Mouse (Mus musculus) MEL-GATA-1-ER (cell line): ENCODE results near the gene Kcnmb4.
A peak's percentile ranks its signal among the peaks of the same experiment; 100 is the strongest.

Experiments
- DNase-seq: peaks from one replicate; pipeline ENCODE4 v3.0.0-alpha.2; 2012; ENCODE audit warnings: low read depth; ENCODE audit errors: extremely low read depth

Gene Kcnmb4

GRCm38 (mm10) chr10:116452771-116453170 is 20.9 kb downstream of the Kcnmb4 start:
- DNase-seq, result no peak

GRCm38 (mm10) chr10:116450621-116451020 is 23.1 kb downstream of the Kcnmb4 start:
- no peak for DNase-seq

DNA sequence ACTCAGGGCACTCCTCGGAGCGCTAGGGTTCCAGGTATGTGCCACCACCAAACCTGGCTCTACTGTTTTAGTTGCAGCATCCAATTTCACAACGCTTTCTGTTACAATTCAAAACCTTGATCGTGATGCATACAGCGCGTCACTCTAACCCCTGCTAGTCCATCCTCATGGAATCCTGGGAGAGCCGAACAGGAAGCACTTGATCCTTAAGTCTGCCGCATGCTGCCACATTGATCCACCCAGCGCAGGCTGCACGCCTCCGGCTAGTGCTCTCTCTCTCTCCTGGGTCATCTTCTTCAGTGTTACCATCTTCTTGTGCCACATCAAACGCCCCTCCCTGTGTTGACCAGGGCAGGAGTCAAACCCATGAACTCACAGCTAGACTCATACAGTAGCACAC is 25.5 kb downstream of the Kcnmb4 start:
- DNase-seq, result no peak

DNA sequence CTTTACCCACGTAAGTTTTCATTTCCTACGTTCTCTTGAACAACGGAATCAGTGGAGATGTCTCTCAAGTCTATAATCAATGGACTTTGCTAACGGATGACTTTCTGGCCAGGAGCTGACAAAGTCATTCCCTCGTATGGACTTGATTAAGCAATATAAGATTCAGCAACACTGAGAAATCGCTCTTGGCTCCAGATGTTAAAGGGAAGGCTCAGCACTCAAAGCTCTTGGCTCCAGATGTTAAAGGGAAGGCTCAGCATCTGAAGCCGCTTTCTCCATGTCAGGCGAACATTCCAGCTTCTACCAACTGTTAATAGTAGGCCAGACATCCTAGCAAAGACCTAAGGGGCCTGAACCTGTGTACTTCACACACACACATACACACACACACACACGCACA is 26.5 kb downstream of the Kcnmb4 start:
- no peak for DNase-seq

GRCm38 (mm10) chr10:116446040-116446439 is 27.6 kb downstream of the Kcnmb4 start:
- DNase-seq, result no peak

GRCm38 (mm10) chr10:116444826-116445225 is 28.9 kb downstream of the Kcnmb4 start:
- DNase-seq, result no peak

DNA sequence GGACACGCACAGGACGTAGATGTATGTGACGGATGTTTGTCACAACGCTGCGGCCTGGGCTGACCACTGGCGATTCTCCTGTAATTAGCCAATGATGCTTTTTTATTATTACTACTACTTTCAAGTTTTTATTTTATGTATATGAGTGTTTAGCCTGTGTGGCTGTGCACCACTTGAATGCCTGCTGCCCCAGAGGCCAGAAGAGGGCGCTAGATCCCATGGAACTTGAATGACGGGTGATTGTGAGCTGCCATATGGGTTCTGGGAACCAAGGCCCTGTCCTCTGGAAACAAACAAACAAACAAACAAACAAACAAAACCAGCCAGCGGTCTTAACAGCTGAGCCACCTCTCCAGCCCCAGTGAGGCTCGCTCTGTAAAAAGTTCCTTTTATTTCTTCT is 29.3 kb downstream of the Kcnmb4 start:
- DNase-seq, result no peak

DNA sequence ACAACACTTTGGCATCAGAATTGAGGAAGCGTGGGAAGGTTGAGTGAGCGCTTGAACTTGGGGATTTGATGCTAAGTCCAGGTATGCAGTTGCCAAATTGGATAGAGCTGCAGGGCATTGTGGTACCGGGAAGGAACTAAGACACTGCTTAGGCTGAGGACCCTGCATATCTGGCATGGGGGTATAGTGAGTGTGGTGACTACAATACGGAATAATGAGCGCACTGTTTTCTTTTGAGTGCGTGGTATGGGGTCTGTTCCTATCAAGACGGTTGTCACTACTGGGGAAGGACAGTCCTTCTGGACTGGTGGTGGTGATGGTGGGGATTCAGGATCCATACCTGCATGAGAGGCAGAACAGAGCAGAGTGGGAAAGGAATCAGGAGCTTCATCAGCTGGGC is 32.7 kb downstream of the Kcnmb4 start:
- no peak for DNase-seq

DNA sequence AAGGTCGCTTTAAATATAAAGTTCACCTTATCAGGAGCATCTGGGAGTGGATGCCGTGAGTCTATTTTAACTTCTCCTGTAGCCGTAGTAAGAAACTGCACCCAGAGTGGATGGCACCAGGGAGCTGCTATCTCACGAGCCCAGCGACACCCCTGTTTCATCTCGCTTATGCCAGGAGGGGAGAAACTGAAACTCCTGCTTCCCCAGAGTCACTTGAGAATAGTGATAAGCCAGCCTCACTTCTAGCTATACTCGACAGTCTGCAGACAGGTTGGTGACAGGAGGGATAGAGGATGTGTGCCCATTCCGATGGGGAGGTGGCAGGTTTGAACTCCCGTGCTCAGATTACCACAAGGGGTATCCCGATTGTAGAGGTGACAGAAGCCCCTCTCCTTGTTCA is 33.6 kb downstream of the Kcnmb4 start:
- peak; percentile 7 for DNase-seq

- no peak for DNase-seq
Observed at GRCm38 (mm10) chr10:116435455-116435854, 38.2 kb downstream of the Kcnmb4 start.

- no peak for DNase-seq
Observed at GRCm38 (mm10) chr10:116432421-116432820, 41.3 kb downstream of the Kcnmb4 start.

GRCm38 (mm10) chr10:116428026-116428780 is 45.5 kb downstream of the Kcnmb4 start:
- no peak for DNase-seq

DNA sequence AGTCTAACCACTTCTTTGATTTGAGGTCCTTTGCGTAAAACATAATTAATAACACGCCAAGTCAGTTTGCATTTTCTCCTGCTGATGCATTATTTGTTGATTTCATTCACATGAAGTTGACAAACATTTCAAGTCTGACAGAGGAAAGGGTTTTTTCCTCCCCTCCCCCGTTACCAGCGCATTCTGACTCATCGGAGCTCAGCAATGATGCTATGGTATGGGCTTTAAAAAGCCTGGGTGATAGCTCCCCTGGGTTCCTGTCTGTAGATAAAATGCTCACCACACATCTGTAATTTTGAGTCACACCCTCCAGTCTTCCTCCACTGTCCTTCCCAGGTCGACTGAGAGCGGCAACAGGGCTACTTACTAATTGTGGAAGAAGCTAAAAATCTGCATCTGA is 47.5 kb downstream of the Kcnmb4 start:
- no peak for DNase-seq

- no peak for DNase-seq
Observed at GRCm38 (mm10) chr10:116424921-116425320, 48.8 kb downstream of the Kcnmb4 start.

GRCm38 (mm10) chr10:116422551-116422950 is 51.1 kb downstream of the Kcnmb4 start:
- DNase-seq, result no peak

- DNase-seq, result no peak
Observed at GRCm38 (mm10) chr10:116420976-116421375, 52.7 kb downstream of the Kcnmb4 start.

DNA sequence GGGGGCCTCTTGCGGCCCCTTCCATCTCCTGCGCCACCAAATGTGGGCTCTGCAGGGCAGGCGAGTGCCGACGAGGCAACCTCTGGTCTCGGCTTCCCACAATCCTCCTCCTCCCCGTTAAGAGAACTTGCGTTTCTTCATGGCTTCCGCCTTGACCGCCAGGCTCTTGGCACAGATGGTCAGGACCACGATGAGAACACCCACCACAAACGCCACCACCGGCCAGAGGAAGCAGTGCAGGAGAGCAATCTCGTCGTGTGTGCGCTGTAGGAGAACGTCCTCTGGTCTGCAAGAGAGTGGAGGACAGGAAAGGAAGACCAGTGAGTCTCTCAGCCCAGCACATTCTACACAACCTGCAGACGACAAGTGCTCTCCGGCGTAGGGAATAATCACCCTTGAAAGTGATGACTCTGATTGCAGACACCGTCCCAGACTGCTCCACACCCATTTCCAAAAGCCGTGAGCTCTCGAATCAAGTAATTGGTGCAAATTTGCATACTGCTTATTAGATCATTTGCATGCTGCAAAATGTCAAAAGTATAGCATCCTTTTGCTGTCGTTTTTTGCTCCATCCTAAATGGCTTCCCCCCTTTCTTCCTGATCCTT is 55.5 kb downstream of the Kcnmb4 start:
- DNase-seq, result no peak

DNA sequence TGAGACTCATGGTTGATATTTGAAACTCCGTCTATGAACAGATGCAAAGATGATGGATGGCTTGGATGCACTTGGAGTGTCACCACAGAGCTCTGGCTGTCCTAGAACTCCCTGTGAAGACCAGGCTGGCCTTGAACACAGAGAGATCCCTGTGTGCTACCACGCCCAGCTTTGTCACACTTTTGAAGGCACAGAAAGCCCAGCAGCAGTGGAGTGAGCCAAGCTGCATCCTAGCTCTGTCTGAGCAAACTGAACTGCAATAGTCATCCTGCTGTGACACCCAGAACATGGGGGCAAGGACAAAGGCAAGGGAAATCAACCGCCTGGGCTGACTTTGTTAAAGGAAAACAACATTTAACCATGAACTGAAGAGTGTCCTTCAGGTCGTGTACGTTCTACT is 57.0 kb downstream of the Kcnmb4 start:
- DNase-seq, result no peak

GRCm38 (mm10) chr10:116416142-116416541 is 57.5 kb downstream of the Kcnmb4 start:
- no peak for DNase-seq

DNA sequence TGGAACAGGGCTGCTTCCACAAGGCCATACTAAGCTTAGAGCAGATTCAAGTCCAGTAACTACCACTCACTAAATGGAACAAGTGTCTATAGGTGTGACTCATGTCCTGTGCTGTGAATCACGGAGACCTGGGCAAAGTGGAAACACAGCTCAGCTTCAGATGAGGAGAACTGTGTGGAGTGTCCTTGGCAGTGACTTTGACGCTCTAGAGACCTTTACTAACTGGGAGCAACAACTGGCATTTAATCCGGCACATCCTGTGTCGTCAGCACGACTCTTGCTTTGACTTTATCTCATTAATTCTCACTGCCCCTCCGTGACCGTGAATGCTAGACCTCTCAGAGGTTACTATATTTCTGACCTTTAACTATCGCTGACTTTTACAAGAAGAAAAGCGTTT is 62.9 kb downstream of the Kcnmb4 start:
- DNase-seq, result no peak

DNA sequence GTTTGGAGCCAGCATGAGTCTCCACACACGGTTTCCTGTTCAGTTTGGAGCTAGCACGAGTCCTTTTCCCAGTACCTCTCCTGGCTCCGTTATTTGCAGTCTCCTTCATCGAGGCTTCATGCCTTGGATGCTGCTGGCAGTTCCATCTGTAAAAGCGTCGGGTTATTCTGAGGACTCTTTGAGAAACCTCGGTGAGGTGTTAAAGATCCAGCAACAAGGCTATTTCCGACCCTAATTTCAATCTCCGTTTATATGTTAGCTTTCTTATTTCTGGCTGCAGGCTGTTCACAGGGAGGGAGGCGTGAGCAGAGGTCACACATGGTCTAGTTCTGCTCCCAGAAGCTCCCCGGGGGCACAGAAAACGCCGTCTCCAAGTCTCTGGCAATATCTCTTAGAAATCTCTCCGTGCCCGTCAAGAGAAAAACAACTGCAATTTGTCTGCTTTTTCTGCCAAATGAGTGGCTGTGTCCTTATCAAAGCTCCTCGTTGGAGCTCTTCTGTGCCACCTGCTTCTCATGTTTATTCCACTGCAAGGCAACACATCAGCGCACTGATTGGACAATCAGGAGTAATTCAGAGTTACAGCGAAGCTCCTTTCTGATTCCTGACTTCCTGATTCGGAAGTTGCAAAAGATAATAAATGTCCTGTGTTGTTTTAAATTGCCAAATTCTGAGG is 65.9 kb downstream of the Kcnmb4 start:
- DNase-seq, result no peak

- DNase-seq, result no peak
Observed at GRCm38 (mm10) chr10:116405011-116405410, 68.7 kb downstream of the Kcnmb4 start.

DNA sequence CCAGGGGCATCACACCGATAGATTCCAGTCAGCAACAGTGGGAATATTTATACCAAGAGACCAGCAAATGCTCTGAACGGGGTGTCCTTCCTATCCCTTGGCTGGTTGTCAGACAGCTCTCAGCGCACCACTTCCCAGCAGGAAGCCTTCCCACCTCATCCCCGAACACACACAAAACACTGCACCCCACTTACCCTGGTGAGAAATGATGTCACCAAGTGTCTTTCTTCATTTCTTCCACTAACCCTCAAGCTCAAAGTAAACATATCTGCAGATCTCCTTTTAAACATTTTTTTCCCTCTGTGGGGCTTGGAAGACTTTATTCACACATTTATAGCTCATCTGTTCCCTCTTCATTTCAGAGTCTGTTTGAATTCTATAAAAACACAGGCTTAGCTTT is 70.0 kb downstream of the Kcnmb4 start:
- no peak for DNase-seq
